Mouse (Mus musculus): ENCODE data around the gene Kifc1.
"Not testable (repeated sequence)": the region's sequence is repeated elsewhere in the genome, so short reads cannot be mapped to it uniquely, and the experiment has no call there.

Gene Kifc1

DNA sequence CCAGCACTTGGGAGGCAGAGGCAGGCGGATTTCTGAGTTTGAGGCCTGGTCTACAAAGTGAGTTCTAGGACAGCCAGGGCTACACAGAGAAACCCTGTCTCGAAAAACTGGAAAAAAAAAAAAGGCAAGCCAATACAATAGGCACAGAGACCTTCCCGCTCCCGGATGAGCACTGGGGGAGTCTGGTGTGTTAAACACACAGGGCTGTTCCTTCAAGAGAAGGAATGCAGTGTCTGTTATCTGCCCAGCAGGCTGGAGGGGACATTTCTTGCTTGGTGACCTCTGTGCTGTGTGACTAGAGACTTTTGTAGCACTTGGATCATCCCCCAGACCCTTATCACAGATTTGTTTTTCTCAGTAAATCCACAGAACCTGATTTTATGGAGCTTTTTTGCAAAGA is 11.2 kb upstream of the Kifc1 start:
- no peak for DNase-seq (ENCODE audit: low read depth)

DNA sequence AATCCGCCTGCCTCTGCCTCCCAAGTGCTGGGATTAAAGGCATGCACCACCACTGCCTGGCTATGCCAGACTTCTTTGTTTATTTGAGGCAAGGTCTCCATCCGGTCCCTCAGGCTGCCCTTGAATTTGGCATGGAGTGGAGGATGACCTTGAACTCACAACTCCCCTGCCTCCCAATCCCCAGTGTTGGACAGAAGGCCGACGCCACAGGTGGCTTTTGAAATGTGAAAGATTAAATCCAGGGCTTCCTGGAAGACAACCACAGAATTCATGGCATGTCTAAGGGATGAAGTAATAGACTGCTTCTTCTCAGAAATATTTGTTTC is 10.5 kb upstream of the Kifc1 start:
- no peak for DNase-seq (ENCODE audit: low read depth)

DNA sequence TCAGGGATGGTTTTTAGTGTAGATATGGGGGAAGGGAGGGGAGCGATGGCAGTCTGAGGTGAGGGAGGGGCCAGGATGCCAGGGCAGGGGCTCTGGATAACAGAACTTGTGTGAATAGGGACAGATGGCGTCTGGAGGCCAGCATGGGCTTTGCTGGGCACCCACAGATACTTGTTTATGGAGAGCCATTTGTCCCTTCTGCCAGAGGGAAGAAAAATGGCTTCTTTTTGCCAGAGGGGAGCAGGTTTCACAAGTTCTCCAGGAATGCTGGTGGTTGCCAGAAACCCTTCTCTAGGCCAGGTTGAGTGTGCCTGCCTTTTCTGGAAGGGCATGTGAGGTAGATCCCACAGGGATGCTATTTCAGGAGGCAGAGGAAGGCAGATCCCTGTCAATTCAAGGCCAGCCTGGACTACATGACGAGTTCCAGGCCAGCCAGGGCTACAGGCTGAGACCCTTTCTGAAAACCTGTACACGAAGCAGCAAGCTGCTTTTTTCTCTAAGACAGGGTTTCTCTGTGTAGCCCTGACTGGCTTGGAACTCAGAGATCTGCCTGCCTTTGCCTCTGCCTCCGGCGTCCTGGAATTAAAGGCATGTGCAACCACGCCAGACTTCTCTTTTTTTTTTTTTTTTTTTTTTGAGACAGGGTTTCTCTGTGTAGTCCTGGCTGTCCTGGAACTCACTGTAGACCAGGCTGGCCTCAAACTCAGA is 10.0 kb upstream of the Kifc1 start:
- DNase-seq (ENCODE audit: low read depth): no peak

DNA sequence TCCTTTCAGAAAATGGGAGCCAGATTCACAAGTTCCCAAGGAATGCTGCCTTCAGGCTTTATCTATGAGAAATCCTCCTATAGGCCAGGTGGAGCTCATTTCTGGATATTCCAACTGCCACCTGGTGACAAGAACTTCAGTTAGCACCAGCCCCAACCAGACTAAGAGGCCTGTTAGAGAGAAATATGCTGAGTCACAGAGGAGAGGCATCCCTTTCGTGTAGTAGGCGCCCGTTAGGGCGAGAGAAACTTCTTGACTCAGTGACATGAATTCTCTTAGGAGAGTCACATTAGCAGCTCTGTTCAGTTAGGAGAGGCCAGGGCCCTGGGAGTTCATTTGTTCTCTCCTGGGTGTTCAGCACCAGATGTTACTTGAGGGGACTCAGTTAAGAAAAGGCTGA is 9.2 kb upstream of the Kifc1 start:
- DNase-seq (ENCODE audit: low read depth): no peak

DNA sequence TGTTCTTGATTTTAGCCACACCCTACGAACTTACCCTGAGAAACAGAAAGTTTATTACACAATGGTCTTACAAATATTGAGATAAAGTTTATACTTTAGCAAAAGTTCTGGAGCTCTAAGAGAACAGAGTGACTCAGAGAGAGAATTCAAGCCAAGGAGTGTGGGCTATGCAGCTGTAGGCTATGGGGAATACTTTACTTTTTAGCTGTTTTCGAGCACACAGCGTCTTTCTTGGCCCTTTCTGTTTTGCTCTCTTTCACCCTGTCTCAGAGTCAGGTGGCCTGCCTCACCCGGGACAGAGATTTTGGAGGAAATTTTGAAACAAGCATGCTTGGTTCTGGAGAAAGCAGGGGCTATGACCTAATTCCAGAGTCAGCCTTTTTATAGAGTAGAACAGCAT is 7.7 kb upstream of the Kifc1 start:
- not testable (repeated sequence) for DNase-seq (ENCODE audit: low read depth)

DNA sequence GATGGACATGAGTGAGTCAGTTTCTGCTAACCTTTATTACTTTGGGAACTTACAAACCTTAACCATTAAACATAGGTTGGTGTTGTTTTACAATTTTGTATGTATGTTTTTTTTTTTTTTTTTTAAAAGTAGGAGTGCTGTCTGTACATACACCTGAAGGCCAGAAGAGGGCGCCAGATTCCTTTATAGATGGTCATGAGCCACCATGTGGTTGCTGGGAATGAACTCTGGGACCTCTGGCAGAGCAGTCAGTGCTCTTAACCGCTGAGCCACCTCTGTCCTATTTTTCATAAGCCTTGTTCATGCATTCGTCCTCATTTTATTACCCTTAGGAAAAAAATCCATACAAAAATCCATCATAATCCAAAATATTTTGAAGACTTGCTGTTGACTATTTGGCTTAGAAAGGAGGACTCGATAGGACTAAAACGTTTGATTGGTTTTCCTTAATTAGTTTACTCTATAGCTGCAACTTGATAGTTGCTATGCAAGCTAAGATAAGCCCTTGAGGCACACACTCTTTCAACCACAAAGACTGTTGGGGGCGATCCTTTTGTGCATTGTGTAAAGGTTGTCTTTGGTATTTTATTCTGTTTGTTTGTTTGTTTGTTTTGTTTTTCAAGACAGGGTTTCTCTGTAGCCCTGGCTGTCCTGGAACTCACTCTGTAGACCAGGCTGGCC is 6.8 kb upstream of the Kifc1 start:
- DNase-seq (ENCODE audit: low read depth): peak; percentile 90

DNA sequence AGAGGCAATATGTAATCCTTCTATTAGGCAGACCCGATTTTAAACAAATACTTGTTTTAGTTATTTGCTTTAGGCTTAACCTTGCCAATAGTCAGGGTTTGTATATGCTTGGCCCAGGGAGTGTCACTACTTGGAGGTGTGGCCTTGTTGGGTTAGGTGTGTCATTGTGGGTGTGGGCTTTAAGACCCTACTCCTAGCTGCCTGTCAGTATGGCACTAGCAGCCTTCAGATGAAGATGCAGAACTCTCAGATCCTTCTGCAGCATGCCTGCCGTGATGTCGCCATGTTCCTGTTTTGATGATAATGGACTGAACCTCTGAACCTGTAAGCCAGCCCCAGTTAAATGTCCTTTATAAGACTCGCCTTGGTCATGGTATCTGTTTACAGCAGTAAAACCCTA is 2.5 kb upstream of the Kifc1 start:
- DNase-seq (ENCODE audit: low read depth): not testable (repeated sequence)

DNA sequence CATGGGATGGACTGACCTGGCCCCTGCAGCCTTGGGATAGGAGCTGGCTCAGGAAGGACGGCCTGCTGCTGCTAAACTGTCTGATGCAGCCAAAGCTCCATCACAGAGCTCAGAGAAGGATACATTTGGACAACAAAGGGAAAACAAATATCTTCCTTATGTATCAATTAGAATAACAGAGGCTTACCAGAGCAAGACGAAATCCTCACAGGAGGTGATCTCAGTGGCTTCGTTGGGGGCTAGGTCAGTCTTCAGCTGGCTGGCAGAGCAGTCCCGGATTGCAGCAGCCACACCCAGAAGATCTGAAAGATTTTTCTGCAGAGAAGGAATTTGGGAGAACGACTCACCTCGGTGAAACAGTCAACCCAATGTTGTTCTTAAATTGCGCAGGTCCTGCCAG is 2.0 kb upstream of the Kifc1 start:
- DNase-seq (ENCODE audit: low read depth): no peak

DNA sequence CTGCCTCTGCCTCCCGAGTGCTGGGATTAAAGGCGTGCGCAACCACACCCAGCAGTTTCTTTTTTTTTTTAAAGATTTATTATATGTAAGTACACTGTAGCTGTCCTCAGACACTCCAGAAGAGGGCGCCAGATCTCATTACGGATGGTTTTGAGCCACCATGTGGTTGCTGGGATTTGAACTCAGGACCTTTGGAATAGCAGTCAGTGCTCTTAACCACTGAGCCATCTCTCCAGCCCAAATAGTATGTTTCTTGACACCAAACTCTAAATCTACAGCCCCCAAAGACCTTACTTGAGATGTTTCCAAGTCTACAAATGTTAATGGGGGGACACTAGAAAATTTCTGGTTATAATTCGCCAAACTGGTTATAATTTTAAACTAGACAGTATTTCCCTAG is 1.4 kb upstream of the Kifc1 start:
- not testable (repeated sequence) for DNase-seq (ENCODE audit: low read depth)

DNA sequence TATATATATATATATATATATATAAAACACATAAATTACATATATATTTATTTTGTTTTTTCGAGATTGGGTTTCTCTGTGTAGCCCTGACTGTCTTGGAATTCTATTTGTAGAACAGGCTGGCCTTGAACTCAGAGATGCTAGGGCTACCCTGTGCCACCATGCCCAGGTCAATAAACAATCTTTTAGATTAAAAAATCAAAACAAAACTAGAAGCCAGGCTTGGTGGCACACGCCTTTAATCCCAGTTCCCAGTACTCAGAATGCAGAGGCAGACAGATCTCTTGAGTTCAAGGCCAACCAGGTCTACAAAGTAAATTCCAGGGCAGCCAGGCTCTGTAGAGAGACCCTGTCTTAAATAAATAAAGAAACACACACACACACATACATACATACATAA is 896 bp upstream of the Kifc1 start:
- no peak for DNase-seq (ENCODE audit: low read depth)

DNA sequence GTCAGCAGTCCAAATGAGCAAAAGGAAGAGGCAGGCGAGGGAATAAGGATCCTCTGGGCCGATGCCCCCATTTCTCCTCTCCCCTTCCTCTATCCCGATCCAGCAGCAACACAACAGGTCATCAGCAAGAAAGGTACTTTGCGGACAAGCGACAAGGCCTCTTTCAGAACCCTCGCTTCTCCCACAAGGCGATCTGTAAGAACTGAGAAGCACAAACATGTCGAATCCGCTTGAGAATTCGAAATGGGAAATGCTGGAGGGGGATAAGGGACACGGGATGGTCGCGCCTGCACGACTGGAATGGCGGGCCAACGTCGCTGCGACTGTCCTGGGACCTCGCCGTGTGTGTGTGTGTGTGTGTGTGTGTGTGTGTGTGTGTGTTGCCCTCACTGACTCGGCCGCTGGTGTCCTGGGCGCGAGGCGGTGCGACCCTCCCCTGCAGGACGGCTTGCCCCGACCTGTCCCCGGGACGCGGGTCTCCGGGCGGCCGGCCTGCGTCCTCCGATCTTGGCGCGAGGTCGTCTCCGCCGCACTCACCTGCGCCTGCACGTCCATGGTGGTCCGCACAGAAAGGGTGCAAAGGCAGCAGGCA is 424 bp downstream of the Kifc1 start:
- not testable (repeated sequence) for DNase-seq (ENCODE audit: low read depth)

DNA sequence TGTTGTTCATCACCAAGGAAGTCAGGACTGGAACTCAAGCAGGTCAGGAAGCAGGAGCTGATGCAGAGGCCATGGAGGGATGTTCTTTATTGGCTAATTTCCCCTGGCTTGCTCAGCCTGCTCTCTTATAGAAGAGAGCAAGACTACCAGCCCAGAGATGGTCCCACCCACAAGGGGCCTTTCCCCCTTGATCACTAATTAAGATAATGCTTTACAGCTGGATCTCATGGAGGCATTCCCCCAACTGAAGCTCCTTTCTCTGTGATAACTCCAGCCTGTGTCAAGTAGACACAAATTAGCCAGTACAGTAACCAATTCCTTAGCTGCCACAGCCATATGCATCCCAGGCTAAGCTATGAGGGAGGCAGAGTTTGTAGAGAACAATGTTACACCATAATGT is 2.2 kb downstream of the Kifc1 start:
- not testable (repeated sequence) for DNase-seq (ENCODE audit: low read depth)

DNA sequence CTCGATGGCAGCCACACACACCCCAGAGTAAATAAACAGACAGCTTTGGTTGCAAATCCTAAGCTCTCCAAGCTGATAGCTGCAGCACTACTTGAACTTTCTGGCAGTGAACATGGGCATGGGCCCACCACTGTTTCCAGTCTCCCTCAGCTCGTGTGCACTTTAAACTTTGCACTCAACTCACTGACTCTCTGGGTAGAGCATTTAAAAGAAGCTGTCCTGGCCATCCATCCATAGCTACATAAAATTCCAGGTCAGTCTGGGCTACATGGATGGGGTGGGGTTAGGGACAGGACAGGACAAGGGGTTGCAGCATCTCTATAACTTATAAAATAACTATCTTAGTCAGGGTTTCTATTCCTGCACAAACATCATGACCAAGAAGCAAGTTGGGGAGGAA is 2.7 kb downstream of the Kifc1 start:
- DNase-seq (ENCODE audit: low read depth): not testable (repeated sequence)

DNA sequence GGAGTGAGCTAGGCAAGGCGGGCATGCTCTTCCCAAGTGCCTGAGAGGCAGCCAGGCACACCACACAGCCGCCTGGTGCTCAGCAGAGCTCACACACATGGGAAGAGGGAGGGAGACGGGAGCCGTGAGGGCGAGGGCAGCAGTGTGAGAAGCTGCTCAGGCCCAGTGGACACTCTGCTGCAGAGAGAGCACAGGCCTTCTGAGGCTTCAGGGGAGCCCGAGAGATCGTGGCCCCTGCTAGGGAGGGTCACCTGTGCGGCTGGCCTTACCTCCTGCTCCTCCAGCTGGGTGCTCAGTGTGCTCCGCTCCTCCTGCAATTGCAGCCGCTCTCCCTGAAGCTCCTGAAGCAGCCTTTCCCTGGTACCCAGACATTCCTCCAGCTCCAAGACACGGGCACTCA is 6.1 kb downstream of the Kifc1 start:
- DNase-seq (ENCODE audit: low read depth): not testable (repeated sequence)

DNA sequence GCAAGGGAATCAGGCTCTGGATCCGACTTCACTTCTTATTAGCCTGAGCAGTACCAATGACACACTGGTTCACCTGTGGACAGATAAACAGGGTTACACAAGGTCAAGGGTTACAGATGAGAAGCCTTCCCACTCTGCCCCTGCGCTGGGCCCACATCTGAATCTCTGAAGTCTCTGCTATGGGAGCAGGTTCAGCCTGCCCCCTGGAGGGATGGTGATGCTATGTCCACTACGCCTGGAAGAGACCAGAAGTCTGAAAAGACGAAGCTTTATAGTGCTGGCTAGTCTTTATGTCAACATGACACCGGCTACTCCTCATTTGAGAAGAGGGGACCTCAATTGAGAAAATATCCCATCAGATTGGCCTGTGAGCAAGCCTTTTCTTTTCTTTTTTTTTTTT is 14.7 kb downstream of the Kifc1 start:
- peak; percentile 37 for DNase-seq (ENCODE audit: low read depth)

DNA sequence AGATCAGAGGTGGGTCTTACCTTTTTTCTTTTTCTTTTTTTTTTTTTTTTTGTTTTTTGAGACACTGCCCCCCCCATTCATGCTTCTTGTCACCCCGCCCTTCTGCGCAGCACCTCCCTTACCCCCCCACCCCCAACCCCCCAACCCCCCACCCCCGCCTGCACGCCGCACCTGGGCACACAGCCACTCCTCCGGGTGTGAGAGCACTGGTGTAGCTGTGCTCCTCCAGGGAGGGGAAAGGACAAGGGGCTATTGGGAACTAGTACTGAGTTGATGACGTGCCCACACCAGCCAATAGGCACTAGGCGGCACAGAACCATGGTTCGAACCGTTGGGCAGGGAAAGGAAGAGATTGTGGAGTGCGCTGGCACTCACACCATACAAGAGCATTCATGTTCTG is 16.1 kb downstream of the Kifc1 start:
- DNase-seq (ENCODE audit: low read depth): no peak

DNA sequence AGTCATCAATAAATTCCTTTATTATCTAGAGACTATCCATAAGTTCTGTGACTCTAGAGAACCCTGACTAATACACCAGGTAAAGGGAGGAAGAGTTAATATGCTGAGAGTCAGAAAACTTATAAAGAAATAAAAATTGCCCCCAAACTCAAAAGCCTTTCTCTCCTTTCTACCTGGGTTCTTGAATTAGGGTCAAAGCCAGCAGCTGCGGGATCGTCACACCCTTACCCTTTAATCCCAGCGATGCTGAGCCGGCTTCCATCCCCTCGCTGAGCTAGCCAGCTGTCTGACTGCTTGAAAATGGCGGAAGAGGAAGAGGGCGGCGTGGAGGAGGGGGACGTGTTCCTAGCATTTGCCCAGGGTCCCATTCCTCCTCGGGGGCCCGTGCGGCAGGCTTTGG is 16.9 kb downstream of the Kifc1 start, which contains the start of gene Gm7029:
TSS of gene Gm7029 (plus strand) at position 301 of the 400 bp plus-strand sequence.
- DNase-seq (ENCODE audit: low read depth): not testable (repeated sequence)

DNA sequence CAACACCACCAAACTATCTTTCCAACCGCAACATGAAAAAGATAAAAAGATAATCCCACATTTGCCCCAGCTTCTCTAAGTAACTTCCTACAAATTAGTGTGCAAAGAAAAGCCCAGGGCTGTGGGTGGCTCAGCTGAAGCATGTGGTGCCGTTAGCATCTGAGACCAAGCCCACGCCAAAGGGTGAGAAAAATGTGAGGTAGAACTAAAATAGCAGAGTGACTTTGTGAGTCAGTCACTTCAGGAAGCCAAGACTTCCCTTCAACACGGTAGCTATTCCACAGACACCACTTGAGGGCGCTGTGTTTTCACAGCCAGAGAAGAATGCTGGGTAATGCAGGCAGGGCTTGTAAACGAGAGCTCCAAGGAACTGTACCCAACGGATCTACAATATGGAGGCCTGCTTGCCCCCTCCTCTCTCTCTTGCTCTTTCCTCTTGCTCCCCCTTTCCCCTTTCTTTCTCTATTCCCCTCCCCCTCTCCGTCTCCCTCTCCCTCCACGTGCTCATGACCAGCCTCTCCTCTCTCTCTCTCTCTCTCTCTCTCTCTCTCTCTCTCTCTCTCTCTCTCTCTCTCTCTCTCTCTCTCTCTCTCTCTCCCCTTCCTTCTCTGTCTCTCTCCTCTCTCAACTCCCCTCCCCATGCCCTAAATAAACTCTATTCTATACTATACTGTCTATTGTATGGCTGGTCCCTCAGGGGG is 25.0 kb downstream of the Kifc1 start:
- peak; percentile 94 for DNase-seq (ENCODE audit: low read depth)

DNA sequence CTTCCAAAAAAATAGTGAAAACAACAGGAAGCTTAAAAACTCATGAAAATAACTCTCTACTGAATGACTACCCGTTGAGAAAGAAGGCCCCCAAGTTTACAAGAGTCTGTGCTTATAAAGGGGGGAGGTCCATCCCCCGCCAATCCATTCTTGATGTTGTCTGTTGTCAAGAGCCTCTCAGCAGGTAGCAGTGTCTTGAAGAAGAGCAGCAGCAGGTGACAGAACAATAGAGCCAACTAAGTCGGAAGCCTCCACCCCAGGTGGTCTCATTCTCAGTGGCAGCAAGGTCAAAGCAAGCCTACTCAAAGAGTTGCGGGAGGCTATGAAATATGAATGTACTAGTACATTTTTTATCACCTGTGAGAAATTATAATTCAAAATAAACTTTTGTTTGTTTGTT is 32.6 kb downstream of the Kifc1 start:
- DNase-seq (ENCODE audit: low read depth): no peak

DNA sequence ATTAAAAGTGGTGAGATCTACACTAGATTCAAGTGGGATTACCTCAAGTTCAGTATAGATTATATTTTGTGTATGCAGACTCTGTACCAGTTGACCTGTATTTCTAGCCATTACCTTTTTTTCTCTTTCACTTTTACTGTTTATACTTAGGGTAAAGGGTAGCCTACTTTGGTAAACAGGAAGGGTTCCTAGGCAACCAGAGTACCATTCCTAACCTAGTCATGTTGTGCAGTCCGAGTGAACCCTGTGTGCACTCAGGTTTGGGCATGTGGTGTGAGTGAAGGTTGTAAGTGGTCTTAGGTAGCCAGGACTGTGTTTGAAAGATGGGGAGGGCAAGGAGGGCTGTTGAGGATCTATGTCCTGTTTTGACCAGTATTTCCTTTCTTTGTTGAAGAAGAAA is 39.1 kb downstream of the Kifc1 start:
- peak; percentile 35 for DNase-seq (ENCODE audit: low read depth)

DNA sequence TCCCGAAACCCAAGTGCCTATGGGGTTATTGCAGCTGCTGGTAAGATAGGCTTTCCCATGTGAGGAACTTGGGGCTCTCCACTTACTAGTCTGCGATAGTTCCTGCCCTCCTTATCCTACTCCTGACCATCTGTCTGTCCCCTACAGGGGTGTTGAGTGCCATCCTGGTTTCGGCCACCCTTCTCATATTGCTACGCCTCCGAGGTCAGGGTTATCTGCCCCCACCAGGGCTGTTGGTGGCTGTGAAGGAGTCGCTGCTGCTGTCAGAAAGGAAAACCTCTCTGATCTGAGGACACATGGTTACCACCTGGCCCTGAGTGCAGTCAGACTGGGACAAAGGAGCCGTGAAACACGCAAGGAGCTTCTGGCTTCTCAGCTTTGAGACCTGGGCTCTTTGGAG is 42.3 kb downstream of the Kifc1 start:
- DNase-seq (ENCODE audit: low read depth): no peak

DNA sequence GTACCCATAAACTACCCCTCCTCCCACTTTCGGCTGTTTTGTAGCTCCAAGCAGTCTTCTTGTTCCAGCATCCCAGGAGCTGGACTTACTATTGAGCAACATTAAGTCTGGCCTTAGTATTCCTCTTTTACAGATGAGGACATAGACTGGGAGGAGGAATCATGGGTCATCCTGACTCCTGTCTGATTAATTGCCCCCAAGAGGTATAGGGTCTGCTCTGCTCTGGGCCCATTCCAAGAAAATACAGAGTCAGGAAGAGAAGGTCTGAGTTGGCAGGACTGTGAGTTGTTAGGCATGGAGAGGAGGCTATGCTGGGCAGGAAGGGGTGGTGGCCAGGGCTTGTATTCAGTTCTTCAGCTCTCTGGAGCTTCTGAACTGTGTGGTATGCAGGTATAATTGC is 46.3 kb downstream of the Kifc1 start:
- no peak for DNase-seq (ENCODE audit: low read depth)
